Mouse (Mus musculus) 3T3-L1 (cell line): ENCODE measurements around the gene Slc29a2.
A peak's percentile ranks its signal among the peaks of the same experiment; 100 is the strongest.

Experiments
- DNase-seq: peaks from one replicate; pipeline ENCODE4 v3.0.0-alpha.2; 2015; ENCODE audit warnings: low read depth, low spot score

Slc29a2 gene

DNA sequence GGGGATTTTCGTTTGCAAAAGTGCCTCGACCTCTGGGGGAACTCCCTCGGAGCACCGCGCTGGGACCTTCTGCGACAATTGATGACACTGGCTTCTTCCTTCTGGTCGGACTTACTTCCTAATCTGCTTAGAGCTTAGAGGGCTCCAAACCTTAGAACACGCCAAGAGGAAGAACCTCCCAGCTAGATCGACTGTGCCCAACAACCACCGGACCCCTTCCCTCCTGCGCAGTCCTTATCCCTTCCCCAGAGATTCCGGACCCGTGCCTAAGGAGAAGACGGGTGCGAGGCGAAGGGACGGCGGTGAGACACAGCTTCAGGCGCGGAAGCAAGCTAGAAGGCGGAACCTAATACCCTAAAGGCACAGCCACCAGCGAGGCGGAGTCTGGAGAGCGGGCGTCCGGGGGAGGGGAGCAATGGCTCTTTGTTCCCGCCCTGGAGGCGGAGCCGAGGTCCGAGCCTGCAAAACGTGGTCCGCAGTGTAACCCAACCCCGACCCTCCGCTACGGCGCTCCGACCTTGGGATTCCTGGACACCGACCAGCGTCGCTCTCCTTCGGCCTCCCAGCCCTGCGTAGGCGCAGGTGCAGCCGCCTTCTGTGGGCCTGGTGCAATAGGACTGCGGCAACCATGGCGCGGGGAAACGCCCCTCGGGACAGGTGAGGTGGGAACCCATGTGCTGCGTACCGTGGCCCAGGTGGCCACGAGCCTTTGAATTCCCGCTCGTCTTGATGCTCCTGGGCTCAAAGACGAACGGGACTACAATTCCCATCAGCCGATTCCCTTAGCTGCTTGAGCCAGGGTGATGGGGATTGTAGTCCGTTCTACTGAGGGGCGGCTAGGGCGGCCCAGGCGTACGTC is at the start of gene Slc29a2:
Slc29a2 (plus strand) TSS at position 240 of the 859 bp plus-strand sequence.
- peak; percentile 95 for DNase-seq

- peak; percentile 88 for DNase-seq
These were observed 41.9 kb upstream of the Slc29a2 start for GRCm38 (mm10) chr19:4981767-4982166.

- peak; percentile 88 for DNase-seq
These were observed 34.6 kb upstream of the Slc29a2 start for GRCm38 (mm10) chr19:4989013-4989412.

- DNase-seq: no peak
These were observed 34.0 kb upstream of the Slc29a2 start for GRCm38 (mm10) chr19:4989434-4990255.

DNA sequence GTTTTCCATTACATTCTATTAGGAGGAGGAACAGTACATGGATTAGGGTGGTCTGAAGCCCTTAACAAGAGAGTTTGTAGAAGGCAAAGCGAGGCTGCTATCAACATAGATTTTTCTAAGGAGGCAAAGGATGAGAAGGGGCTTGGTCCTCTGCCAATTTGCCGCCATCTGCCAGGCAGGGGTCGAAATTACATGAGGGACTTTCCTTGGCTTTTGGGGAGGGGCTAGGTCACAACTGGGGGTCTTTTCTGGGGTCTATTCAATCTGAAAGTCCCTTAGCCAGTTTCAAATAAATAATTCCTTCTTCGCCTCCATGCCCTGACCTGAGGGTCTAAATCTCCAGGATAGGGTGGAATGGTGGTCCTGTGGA is 33.4 kb upstream of the Slc29a2 start, which contains the start of gene Npas4:
Npas4 (minus strand) TSS at position 61 of the 370 bp plus-strand sequence.
- DNase-seq: no peak

DNA sequence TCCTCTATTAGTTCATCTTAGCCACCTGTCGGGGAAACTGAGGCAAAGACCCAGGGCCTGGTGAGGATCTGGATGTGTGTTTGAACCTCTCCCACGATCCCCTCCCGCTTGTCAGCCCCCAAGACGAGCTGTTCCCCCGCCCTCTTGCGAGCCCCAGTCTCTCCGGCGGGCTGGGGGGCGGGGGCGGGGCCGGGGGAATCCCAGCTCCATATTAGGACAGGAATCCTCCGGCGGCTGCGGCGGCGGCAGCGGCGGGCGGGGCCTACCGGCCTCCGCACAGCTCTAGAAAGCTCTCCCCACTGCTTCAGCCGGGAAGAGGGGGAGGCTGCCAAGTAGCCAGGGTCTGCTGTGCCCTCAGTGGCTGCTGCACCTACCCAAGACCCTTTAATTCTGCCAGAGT is 32.9 kb upstream of the Slc29a2 start:
- DNase-seq: no peak

DNA sequence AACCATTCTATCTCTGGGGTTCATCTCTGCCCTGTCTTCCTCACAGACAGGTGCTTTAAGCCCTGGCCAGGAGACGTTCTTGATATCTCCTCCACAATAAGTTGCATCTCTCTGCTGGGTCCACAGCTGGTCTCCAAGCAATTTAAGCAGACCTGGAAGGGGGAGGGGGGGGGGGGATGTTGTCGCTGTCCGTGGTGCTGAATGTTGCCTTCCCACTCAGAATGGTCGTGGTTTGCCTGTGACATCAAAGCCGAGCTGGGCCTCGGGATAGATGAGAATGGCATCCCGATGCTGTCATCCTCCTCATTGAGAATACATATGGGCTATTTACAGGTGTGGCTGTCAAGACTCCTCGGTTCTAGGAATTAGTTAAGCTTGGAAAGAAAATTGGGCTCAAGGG is 31.3 kb upstream of the Slc29a2 start:
- peak; percentile 39 for DNase-seq

- DNase-seq: peak; percentile 97
These were observed 30.8 kb upstream of the Slc29a2 start for GRCm38 (mm10) chr19:4992904-4993303.

DNA sequence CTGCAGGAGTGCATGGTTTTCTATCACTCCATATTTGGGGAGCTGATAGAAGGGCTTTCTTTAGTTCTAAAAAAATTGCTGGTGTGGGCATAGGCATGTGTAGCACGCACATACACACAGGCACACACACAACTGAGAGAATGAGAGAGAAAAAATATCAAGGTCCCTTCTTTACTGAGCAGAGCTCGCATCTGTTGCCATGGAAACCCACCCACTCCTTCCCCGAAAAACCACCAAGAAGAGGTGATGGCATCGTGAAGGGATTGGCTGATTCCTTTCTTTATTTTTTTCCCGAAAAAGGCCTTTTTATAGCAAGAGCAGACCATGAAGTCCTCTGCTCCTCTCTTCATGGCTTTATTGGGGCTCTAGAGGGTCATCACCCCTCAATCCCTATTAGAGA is 29.6 kb upstream of the Slc29a2 start:
- DNase-seq: no peak

- no peak for DNase-seq
These were observed 24.1 kb upstream of the Slc29a2 start for GRCm38 (mm10) chr19:4999445-5000140.

DNA sequence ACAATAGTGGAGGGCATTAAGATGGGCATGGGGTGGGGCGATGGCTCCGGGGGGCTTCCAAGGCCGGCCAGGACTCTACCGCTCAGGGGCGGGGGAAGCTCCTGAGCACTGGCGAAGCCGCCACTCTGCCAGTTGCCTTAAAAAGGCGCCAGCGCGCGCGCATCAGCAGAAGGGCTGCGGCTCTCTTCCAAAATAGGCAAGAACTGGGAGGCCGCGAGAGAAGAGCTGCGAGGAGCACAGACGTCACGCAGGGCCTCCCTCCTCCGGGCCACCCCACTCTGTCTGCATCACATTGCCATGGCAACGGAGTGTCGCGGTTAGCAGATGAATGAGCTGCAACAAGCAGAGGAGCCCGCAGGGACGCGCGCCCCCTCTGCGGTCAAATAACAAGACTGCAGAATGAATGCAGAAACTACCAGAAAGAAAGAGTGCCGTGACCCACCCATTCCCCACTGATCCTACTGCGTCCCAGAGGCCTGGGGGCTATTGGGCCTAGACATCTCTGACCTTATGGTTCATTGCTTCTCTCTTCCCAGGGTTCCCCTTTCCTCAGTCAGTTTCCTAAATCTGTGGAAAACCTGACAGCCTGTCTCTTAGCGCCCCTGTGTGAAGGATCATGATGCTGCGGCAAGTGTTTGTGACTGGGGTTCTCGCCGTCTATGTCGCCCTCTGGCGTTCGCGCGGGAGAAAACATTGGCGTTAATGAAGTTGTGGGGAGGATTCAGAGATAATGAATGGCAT is 21.8 kb upstream of the Slc29a2 start:
- peak; percentile 90 for DNase-seq

DNA sequence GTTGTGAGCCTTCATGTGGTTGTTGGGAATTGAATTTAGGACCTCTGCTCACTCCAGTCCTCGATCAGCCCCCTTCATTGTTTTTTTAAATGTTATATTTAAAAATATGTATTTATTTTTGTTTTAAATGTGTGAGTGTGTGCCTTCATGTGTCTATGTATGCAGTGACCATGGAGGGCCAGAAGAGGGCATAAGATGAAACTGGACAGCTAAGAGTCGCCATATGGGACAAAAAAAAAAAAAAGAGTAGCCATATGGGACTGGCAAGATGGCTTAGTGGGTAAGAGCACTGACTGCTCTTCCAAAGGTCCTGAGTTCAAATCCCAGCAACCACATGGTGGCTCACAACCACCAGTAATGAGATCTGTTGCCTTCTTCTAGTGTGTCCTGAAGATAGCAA is 20.0 kb upstream of the Slc29a2 start:
- DNase-seq: peak; percentile 53

GRCm38 (mm10) chr19:5004925-5005324 is 18.7 kb upstream of the Slc29a2 start:
- peak; percentile 88 for DNase-seq

DNA sequence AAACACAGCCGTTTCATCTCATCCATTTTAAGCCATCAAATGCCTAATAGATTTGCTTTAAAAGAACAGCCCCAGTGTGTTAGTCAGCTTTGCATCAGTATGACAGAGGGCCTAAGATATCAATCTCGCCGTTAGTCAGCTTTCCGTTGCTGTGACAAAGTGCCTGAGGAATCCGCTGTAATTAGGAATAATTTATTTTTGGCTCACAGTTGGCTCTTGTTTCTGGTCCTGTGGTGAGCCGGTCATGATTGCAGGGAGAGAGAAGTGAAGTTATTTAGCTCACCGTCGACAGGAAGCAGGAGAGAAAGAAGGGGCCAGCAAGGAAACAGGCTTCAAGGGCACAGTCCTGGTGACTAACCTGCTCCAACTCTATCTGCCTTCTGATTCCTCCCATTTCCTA is 10.5 kb upstream of the Slc29a2 start:
- peak; percentile 76 for DNase-seq

DNA sequence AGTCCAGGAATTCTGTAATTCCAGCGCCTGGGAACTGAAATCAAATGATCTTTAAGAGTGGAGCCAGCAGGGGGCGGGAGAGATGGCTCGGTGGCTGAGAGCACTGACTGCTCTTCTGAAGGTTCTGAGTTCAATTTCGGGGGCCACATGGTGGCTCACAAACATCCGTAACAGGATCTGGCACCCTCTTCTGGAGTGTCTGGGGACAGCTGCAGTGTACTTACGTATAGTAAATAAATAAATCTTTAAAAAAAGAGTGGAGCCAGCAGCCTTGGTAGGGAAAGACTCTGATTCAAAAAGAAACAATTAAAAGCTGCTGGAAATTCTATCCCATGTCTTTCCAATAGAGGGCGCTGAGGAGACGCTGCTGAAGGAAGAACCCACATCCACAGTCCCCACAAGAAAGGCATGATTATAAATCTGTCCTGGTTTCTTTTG is 8.7 kb upstream of the Slc29a2 start:
- peak; percentile 90 for DNase-seq

DNA sequence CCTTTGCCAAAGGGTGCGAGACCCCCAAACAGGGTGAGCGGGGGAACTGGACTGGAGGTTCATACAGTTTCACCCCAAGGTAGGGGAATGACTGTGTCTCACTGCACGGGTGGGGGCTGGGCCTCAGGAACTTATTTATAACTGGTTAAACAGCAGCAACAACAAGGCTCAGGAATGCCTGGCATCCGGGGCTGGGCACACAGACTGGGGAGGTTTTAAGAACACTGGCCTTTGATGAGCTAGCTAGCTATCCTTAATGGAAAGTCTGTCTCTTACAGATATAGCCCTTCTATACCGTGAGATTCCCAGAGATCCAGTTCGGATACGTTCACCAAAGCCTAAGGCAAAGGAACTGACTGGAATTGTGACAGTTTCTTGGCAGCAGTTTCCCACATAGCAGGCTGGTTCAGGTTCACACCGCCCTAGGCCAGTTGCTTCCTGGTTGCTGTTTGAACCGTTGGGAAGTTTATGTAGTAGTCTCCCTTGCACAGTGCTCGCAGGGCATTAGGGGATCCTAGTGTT is 7.4 kb upstream of the Slc29a2 start:
- peak; percentile 89 for DNase-seq

GRCm38 (mm10) chr19:5016782-5017181 is 6.9 kb upstream of the Slc29a2 start:
- DNase-seq: peak; percentile 88

DNA sequence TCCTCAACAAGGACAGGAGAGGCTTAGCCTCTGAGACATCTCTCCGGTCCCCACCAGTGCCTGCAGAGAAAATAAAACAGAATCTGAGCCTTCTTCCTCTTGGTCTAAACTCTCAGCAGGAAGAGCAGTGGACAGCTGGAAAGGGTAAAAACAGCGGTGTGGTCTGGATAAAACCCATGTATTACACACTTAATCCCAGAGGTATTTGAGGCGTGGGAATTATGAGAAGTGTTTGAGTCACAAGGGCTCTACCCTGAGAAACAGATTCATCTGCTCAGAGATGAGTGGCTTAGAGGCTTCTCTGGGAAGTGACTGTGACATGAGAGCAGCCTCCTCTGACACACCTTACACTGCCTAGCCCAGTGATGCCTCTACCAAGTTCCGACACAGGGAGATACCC is 6.0 kb upstream of the Slc29a2 start:
- peak; percentile 96 for DNase-seq

GRCm38 (mm10) chr19:5018191-5018590 is 5.5 kb upstream of the Slc29a2 start:
- peak; percentile 72 for DNase-seq

DNA sequence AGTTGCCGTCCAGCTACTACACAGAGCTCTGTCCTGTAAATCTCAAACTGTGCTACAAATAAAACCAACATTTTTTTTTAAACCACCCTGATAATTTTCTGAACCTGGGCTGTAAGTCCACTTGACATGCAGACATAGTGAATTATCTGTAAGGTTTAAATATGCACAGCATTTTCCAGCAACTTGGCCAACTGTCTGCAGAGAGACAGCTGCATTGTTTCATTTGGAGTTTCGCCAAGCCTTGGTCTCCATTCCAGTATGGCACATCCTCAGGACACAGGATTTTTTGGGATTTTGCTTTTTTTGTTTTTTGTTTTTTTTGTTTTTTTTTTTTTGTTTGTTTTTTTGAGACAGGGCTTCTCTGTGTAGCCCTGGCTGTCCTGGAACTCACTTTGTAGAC is 2.2 kb upstream of the Slc29a2 start:
- DNase-seq: no peak

DNA sequence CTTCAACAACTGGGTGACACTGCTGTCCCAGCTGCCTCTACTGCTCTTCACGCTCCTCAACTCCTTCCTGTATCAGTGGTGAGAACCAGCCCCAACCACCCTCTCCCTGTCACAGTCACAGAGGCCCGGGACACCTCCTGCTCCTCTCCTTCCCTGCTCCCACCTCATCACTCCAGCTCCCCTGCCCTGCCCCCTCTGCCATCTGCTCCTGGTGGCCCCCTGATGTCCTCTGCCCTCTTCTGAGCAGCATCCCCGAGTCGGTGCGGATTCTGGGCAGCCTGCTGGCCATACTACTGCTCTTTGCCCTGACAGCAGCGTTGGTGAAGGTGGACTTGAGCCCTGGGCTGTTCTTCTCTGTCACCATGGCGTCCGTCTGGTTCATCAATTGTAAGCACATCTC is 2.5 kb downstream of the Slc29a2 start:
- no peak for DNase-seq
